Mouse (Mus musculus) myocyte (in vitro differentiated cells): ENCODE results near the gene Mdc1.

Source experiments
- CEBPB ChIP-seq: IDR thresholded peaks from 2 replicates; pipeline ENCODE4 v1.6.1; 2011; ENCODE audit warnings: mild to moderate bottlenecking, moderate library complexity; ENCODE audit not compliant: poor library complexity, insufficient read depth, severe bottlenecking
- E2F4 ChIP-seq: IDR thresholded peaks from one replicate; pipeline ENCODE4 v1.6.1; 2011; ENCODE audit warnings: mild to moderate bottlenecking, control low read depth, moderate library complexity; ENCODE audit not compliant: insufficient read depth
- MAX ChIP-seq: IDR thresholded peaks from one replicate; pipeline ENCODE4 v1.6.1; 2011; ENCODE audit warnings: low read depth, mild to moderate bottlenecking, control low read depth
- MYOD1 ChIP-seq, 3 experiments: IDR thresholded peaks; one replicate each; pipeline ENCODE4 v1.6.1; 2011; ENCODE audit warnings: control low read depth in 2 of 3, low read depth in 2 of 3, mild to moderate bottlenecking in 2 of 3, moderate library complexity in 1 of 3; ENCODE audit not compliant: insufficient read length in 2 of 3, control insufficient read depth in 1 of 3
- MYOG ChIP-seq, 3 experiments: IDR thresholded peaks; one replicate each; pipeline ENCODE4 v1.6.1; 2011; ENCODE audit warnings: control low read depth in 2 of 3, low read depth in 2 of 3, mild to moderate bottlenecking in 2 of 3; ENCODE audit not compliant: insufficient read length in 2 of 3, control insufficient read depth in 1 of 3, insufficient read depth in 1 of 3
- POLR2A ChIP-seq: IDR thresholded peaks from one replicate; pipeline ENCODE4 v1.6.1; 2011; ENCODE audit warnings: low read depth, mild to moderate bottlenecking, control low read depth, moderate library complexity; ENCODE audit not compliant: insufficient read length
- POLR2AphosphoS2 ChIP-seq: IDR thresholded peaks from one replicate; pipeline ENCODE4 v1.6.1; 2011; ENCODE audit warnings: low read depth, control low read depth; ENCODE audit not compliant: insufficient read length
- SRF ChIP-seq: IDR thresholded peaks from one replicate; pipeline ENCODE4 v1.6.1; 2011; ENCODE audit warnings: low read depth; ENCODE audit not compliant: control insufficient read depth, insufficient read length
- TCF12 ChIP-seq: IDR thresholded peaks from one replicate; pipeline ENCODE4 v1.6.1; 2011; ENCODE audit warnings: mild to moderate bottlenecking, control low read depth; ENCODE audit not compliant: poor library complexity, insufficient read depth, severe bottlenecking
- TCF3 ChIP-seq: IDR thresholded peaks from one replicate; pipeline ENCODE4 v1.6.1; 2011; ENCODE audit warnings: low read depth, control low read depth; ENCODE audit not compliant: insufficient read length
- USF1 ChIP-seq: IDR thresholded peaks from one replicate; pipeline ENCODE4 v1.6.1; 2011; ENCODE audit warnings: low read depth, mild to moderate bottlenecking, control low read depth, moderate library complexity

DNA sequence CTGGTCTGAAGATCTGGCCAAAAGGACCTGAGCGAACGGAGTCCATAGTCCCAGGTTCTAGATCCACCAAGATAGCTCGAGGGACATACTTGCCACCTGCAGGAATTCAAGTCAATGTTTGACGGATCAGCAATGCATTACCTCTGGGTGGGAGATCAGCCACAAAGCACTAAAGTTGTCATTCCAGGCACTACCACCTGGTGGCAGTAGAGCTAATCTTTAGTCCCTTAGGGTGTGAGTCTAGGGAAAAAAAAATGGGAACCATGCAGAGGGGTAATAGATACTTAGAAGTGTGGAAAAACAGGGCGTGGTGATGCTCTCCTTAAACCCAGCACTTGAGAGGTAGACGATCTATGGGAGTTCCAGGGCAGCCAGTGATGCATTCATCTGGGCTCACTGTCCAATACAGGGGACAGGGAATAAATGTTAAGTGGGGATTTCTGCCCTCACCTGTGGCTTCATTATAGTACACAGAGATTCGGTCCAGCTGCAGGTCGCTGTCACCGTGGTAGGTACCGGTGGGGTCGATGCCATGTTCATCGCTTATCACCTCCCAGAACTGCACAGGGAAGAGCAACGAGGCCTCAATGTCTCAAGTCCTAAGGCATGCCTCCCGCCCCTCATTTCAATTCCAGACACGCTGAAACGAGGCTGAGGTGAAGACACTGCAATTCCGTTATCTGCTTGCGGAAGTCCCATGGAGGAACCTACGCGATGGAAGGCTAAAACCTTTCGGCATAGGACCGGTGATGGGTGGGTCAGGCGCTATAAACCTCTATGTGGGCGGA lies 4.9 kb upstream of the Mdc1 start:
- TF ChIP-seq POLR2A = peak; percentile 27
- no peak for TF ChIP-seq E2F4
- TF ChIP-seq MAX = no peak
- TF ChIP-seq USF1 = no peak
- TF ChIP-seq SRF = no peak
- TF ChIP-seq CEBPB = no peak
- TF ChIP-seq TCF12 = no peak
- no peak for TF ChIP-seq MYOG (IDR thresholded peaks at IDR 0.05; ENCODE audit: control insufficient read depth in 1 of 3, insufficient read depth in 1 of 3, insufficient read length in 2 of 3, low read depth in 2 of 3)
- TF ChIP-seq POLR2AphosphoS2 = no peak
- no peak for TF ChIP-seq MYOD1 (IDR thresholded peaks at IDR 0.05; ENCODE audit: control insufficient read depth in 1 of 3, insufficient read length in 2 of 3, low read depth in 2 of 3)
- TF ChIP-seq TCF3 = no peak
